Mouse (Mus musculus): ENCODE data around the gene Zdhhc9. TPM values are rescaled to one million over a fixed set of nuclear protein-coding genes. Genes with fewer than 3 reads are reported as not detected.

Gene Zdhhc9
- total and polyA plus RNA-seq, 3 experiments: 3.5 to 13.9 (median 4.5) TPM

GRCm38 (mm10) chrX:48141481-48141880 is 67.2 kb downstream of the Zdhhc9 start (continued):
- TF ChIP-seq NELFE (IDR thresholded peaks at IDR 0.05; ENCODE audit: low read depth, low read length) (peak; percentile 52), CHD1 (IDR thresholded peaks at IDR 0.05; ENCODE audit: low read depth, low read length) (no peak), MAZ (IDR thresholded peaks at IDR 0.05; ENCODE audit: low read depth, low read length) (no peak), IRF4 (IDR thresholded peaks at IDR 0.05; ENCODE audit: low read depth, low read length) (peak; percentile 90)

GRCm38 (mm10) chrX:48140286-48140877 is 68.3 kb downstream of the Zdhhc9 start:
- peak; percentile 53 for DNase-seq (ENCODE audit: extremely low read depth)
- dilution Hi-C loops (cut with MboI; ENCODE audit: extremely low pct_ligation_motif_present, extremely low pct_unique_long_range_greater_than_20kb, low sequenced_read_pairs): no loop called here
- Histone ChIP-seq H3K4me1 (ENCODE audit: control insufficient read depth in 1 of 2, insufficient read depth in 2 of 2) (peaks cover 28 to 62% of the 10 kb centered on the region in 2 experiments), H3K27me3 (replicated peaks) (no peaks in the 10 kb centered on the region), H3K79me2 (replicated peaks; ENCODE audit: control insufficient read depth, extremely low read depth, insufficient read depth, poor library complexity, severe bottlenecking) (no peaks in the 10 kb centered on the region), H3K36me3 (replicated peaks in 1 of 2; ENCODE audit: control insufficient read depth in 1 of 2, insufficient read depth in 1 of 2, low read length in 1 of 2) (no peaks in the 10 kb centered on the region), H3K9me3 (replicated peaks; ENCODE audit: low read length) (no peaks in the 10 kb centered on the region), H3K4me3 (replicated peaks in 1 of 3; ENCODE audit: low read depth in 2 of 3, low read length in 2 of 3, poor library complexity in 1 of 3) (no peak overlapping the region), H3K27ac (ENCODE audit: insufficient read depth, low read depth) (peak overlapping the region; percentile 99), H3K9ac (ENCODE audit: insufficient read depth, low read depth) (peak overlapping the region; percentile 56), H3K4me2 (ENCODE audit: insufficient read depth, low read depth, poor library complexity, severe bottlenecking) (peak overlapping the region; percentile 41; the same call in 1 of the 2 replicates)
- in situ Hi-C loops (cut with MboI; ENCODE audit: low pct_ligation_motif_present, low pct_unique_long_range_greater_than_20kb, low sequenced_read_pairs): no loop called here
- no peak for TF ChIP-seq MYC (IDR thresholded peaks at IDR 0.05; ENCODE audit: low read depth, low read length)
- no peak for TF ChIP-seq ZNF384 (IDR thresholded peaks at IDR 0.05; ENCODE audit: low read depth, low read length)
- no peak; the same call in 1 of the 2 replicates for TF ChIP-seq CHD1 (IDR thresholded peaks at IDR 0.05; ENCODE audit: low read depth, low read length)
- no peak for TF ChIP-seq CTCF (conservative IDR thresholded peaks at IDR 0.05 in 1 of 2, IDR thresholded peaks at IDR 0.05 in 1 of 2; ENCODE audit: low read depth in 2 of 2, low read length in 2 of 2)
- peak; percentile 37; the same call in 1 of the 2 replicates for TF ChIP-seq EP300 (IDR thresholded peaks at IDR 0.05; ENCODE audit: low read length)
- TF ChIP-seq KAT2A (IDR thresholded peaks at IDR 0.05; ENCODE audit: insufficient replicate concordance, low read length): no peak
- TF ChIP-seq SIN3A (IDR thresholded peaks at IDR 0.05; ENCODE audit: low read length): peak; percentile 41; the same call in 1 of the 2 replicates
- TF ChIP-seq ETS1 (conservative IDR thresholded peaks at IDR 0.05; ENCODE audit: low read depth, low read length): peak; percentile 18; the same call in 1 of the 2 replicates
- TF ChIP-seq TCF12 (IDR thresholded peaks at IDR 0.05; ENCODE audit: low read depth, low read length): peak; percentile 53; the same call in 1 of the 2 replicates
- peak; percentile 76 for TF ChIP-seq IRF4 (IDR thresholded peaks at IDR 0.05; ENCODE audit: low read depth, low read length)
- no peak for TF ChIP-seq JUN (IDR thresholded peaks at IDR 0.05; ENCODE audit: insufficient read depth, low read depth, low read length)
- TF ChIP-seq BHLHE40 (IDR thresholded peaks at IDR 0.05; ENCODE audit: low read depth, low read length): peak; percentile 52; the same call in 1 of the 2 replicates
- TF ChIP-seq HCFC1 (IDR thresholded peaks at IDR 0.05; ENCODE audit: low read depth, low read length): no peak
- 0 out of 2 replicates have a peak, but pooled peaks have one; percentile 5 for TF ChIP-seq NELFE (IDR thresholded peaks at IDR 0.05; ENCODE audit: low read depth, low read length)
- TF ChIP-seq TBP (conservative IDR thresholded peaks at IDR 0.05; ENCODE audit: low read depth, low read length): 0 out of 2 replicates have a peak, but pooled peaks have one; percentile 17
- TF ChIP-seq SMC3 (IDR thresholded peaks at IDR 0.05; ENCODE audit: low read depth, low read length): no peak
- TF ChIP-seq CHD2 (IDR thresholded peaks at IDR 0.05; ENCODE audit: low read length): peak; percentile 55
- TF ChIP-seq ELF1 (IDR thresholded peaks at IDR 0.05; ENCODE audit: low read depth, low read length): peak; percentile 38; the same call in 1 of the 2 replicates
- TF ChIP-seq RAD21 (IDR thresholded peaks at IDR 0.05; ENCODE audit: low read depth, low read length): no peak
- TF ChIP-seq NRF1 (IDR thresholded peaks at IDR 0.05; ENCODE audit: low read depth, low read length): no peak
- no peak for TF ChIP-seq MAX (IDR thresholded peaks at IDR 0.05; ENCODE audit: low read length)
- TF ChIP-seq GABPA (IDR thresholded peaks at IDR 0.05; ENCODE audit: insufficient replicate concordance, low read depth, low read length): no peak
- TF ChIP-seq ZKSCAN1 (IDR thresholded peaks at IDR 0.05; ENCODE audit: borderline replicate concordance, low read depth, low read length): no peak
- no peak for TF ChIP-seq E2F4 (IDR thresholded peaks at IDR 0.05; ENCODE audit: insufficient replicate concordance, low read depth, low read length)
- no peak for TF ChIP-seq UBTF (IDR thresholded peaks at IDR 0.05; ENCODE audit: low read depth, low read length)
- TF ChIP-seq USF1 (IDR thresholded peaks at IDR 0.05; ENCODE audit: low read depth, low read length): no peak
- no peak for TF ChIP-seq RCOR1 (conservative IDR thresholded peaks at IDR 0.05; ENCODE audit: low read depth, low read length)
- TF ChIP-seq ZMIZ1 (IDR thresholded peaks at IDR 0.05; ENCODE audit: low read depth, low read length): peak; percentile 12; the same call in 1 of the 2 replicates
- no peak for TF ChIP-seq PAX5 (IDR thresholded peaks at IDR 0.05; ENCODE audit: low read length)
- TF ChIP-seq MAFK (IDR thresholded peaks at IDR 0.05; ENCODE audit: insufficient replicate concordance, low read length): no peak
- TF ChIP-seq POLR2A (IDR thresholded peaks at IDR 0.05; ENCODE audit: low read depth, low read length): peak; percentile 55
- TF ChIP-seq USF2 (conservative IDR thresholded peaks at IDR 0.05; ENCODE audit: low read depth, low read length): no peak
- TF ChIP-seq JUND (conservative IDR thresholded peaks at IDR 0.05; ENCODE audit: low read depth, low read length): no peak
- no peak; the same call in 1 of the 2 replicates for TF ChIP-seq MEF2A (IDR thresholded peaks at IDR 0.05; ENCODE audit: borderline replicate concordance, low read depth, low read length)
- TF ChIP-seq POLR2AphosphoS2 (IDR thresholded peaks at IDR 0.05; ENCODE audit: low read depth, low read length): peak; percentile 56; the same call in 1 of the 2 replicates

Measured in CH12.LX (cell line).